Mouse (Mus musculus) C2C12 (cell line): ENCODE data around the gene BC051019.

Experiments used
- CEBPB ChIP-seq: IDR thresholded peaks from one replicate; pipeline ENCODE4 v1.6.1; 2011; ENCODE audit warnings: low read depth, mild to moderate bottlenecking, control low read depth, moderate library complexity
- CTCF ChIP-seq: IDR thresholded peaks from one replicate; pipeline ENCODE4 v1.5.1; 2011; ENCODE audit not compliant: control insufficient read depth, insufficient read depth, insufficient read length
- MYOD1 ChIP-seq: IDR thresholded peaks from one replicate; pipeline ENCODE4 v1.6.1; 2011; ENCODE audit warnings: low read depth; ENCODE audit not compliant: control insufficient read depth, insufficient read length
- MYOG ChIP-seq: IDR thresholded peaks from one replicate; pipeline ENCODE4 v1.6.1; 2011; ENCODE audit not compliant: control insufficient read depth, insufficient read length; ENCODE audit errors: extremely low read depth
- USF1 ChIP-seq: IDR thresholded peaks from one replicate; pipeline ENCODE4 v1.6.1; 2011; ENCODE audit warnings: low read depth, mild to moderate bottlenecking, control low read depth, moderate library complexity

- TF ChIP-seq CTCF (no peak), CEBPB (no peak), MYOD1 (no peak), USF1 (no peak), MYOG (no peak)
These were observed 42.8 kb downstream of the BC051019 start for GRCm38 (mm10) chr7:109680879-109681278.
